19 mouse cellular contexts compared by ENCODE assay signal in genomic region chr10:123031449-123031848, GRCm38 (mm10). TPM values are rescaled to one million over a fixed set of nuclear protein-coding genes. Genes with fewer than 3 reads are reported as not detected.
DNase-seq lines count a peak whose midpoint lies in the region; ATAC-seq and TF ChIP-seq lines count a peak whose summit lies in the region.
"Had no signal": no experiment of that assay in that cellular context is flagged by ENCODE, and none has a peak within 500 bp of the region (broad histone marks: within the 10 kb centered on the region; RNA-seq: fewer than 3 reads in every experiment).

No protein-coding gene starts in this region.

- peaks cover 78% of the 10 kb centered on the region for H3K36me3 ChIP-seq in heart, embryonic 12.5 days
- peaks cover 72% of the 10 kb centered on the region for H3K36me3 ChIP-seq in intestine, postnatal 0 days (ENCODE audit: control insufficient read depth, insufficient read depth)
- H3K36me3 ChIP-seq in intestine, embryonic 15.5 days = peaks cover 18% of the 10 kb centered on the region

- no peak for ATAC-seq in heart, embryonic 12.5 days (ENCODE audit: insufficient number of reproducible peaks, low FRiP score)
- ATAC-seq in intestine, postnatal 0 days = peak; percentile 64
- ATAC-seq in intestine, embryonic 15.5 days = no peak
- ATAC-seq: activated CD4-positive, CD25-positive, alpha-beta regulatory T cell, adult 4 months; CD4-positive, CD25-positive, alpha-beta regulatory T cell, adult 4 months; Patski had no signal

- H3K4me3 ChIP-seq in heart, embryonic 12.5 days = no peak overlapping the region
- no peak overlapping the region for H3K4me3 ChIP-seq in intestine, postnatal 0 days (ENCODE audit: low read depth, low read length)
- H3K4me3 ChIP-seq in intestine, embryonic 15.5 days (replicated peaks) = no peak overlapping the region

- 93% methylated on average over 8 of the region's 8 CpGs for WGBS in heart, embryonic 12.5 days
- 79% methylated on average over 8 of the region's 8 CpGs for WGBS in intestine, postnatal 0 days
- WGBS in intestine, embryonic 15.5 days = 89% methylated on average over 8 of the region's 8 CpGs

- no peak for TF ChIP-seq CTCF in intestine, postnatal 0 days (IDR thresholded peaks at IDR 0.05; ENCODE audit: low read depth)

- H3K27ac ChIP-seq in heart, embryonic 12.5 days (ENCODE audit: poor library complexity, severe bottlenecking) = no peak overlapping the region
- H3K27ac ChIP-seq in intestine, postnatal 0 days (ENCODE audit: low read depth, low read length) = 0 out of 2 replicates have a peak overlapping the region, but pooled peaks have one; percentile 23
- no peak overlapping the region for H3K27ac ChIP-seq in intestine, embryonic 15.5 days

- DNase-seq in heart, adult 11 months = peak; percentile 84
- DNase-seq: adrenal gland, adult 2 months; adrenal gland, adult 8-10 months; adrenal gland, postnatal 10 days; adrenal gland, postnatal 14 days; adrenal gland, postnatal 25 days; adrenal gland, postnatal 36 days; B cell, adult 2 months; cerebellum, adult 11 months; cerebellum, adult 11-12 months; cerebellum, adult 18-20 months had no signal

- H3K27me3 ChIP-seq in heart, embryonic 12.5 days (replicated peaks) = no peaks in the 10 kb centered on the region
- H3K27me3 ChIP-seq in intestine, postnatal 0 days (replicated peaks; ENCODE audit: control insufficient read depth, insufficient read depth, low read length) = no peaks in the 10 kb centered on the region
- no peaks in the 10 kb centered on the region for H3K27me3 ChIP-seq in intestine, embryonic 15.5 days (replicated peaks)
- H3K27me3 ChIP-seq: CH12.LX, Patski had no signal

- H3K4me1 ChIP-seq in heart, embryonic 12.5 days (replicated peaks) = no peaks in the 10 kb centered on the region
- H3K4me1 ChIP-seq in intestine, postnatal 0 days (replicated peaks; ENCODE audit: control insufficient read depth, insufficient read depth, low read length) = no peaks in the 10 kb centered on the region
- H3K4me1 ChIP-seq in intestine, embryonic 15.5 days (replicated peaks) = no peaks in the 10 kb centered on the region

- no peak overlapping the region for H3K4me2 ChIP-seq in heart, embryonic 12.5 days
- no peak overlapping the region for H3K4me2 ChIP-seq in intestine, postnatal 0 days (replicated peaks; ENCODE audit: low read depth)
- H3K4me2 ChIP-seq in intestine, embryonic 15.5 days (replicated peaks) = no peak overlapping the region

- no peaks in the 10 kb centered on the region for H3K9me3 ChIP-seq in heart, embryonic 12.5 days (replicated peaks)
- no peaks in the 10 kb centered on the region for H3K9me3 ChIP-seq in intestine, postnatal 0 days (ENCODE audit: control insufficient read depth)
- H3K9me3 ChIP-seq in intestine, embryonic 15.5 days = no peaks in the 10 kb centered on the region
- H3K9me3 ChIP-seq: G1E had no signal

- no peak overlapping the region for H3K9ac ChIP-seq in heart, embryonic 12.5 days
- H3K9ac ChIP-seq in intestine, postnatal 0 days (ENCODE audit: low read depth, low read length) = no peak overlapping the region
- no peak overlapping the region for H3K9ac ChIP-seq in intestine, embryonic 15.5 days

RNA-seq across cellular contexts. Expression of gene Mon2, which starts 44.9 kb away (rescaled TPM):
- 35.9 and 39.9 TPM in 2 replicates for polyA plus RNA-seq in heart, embryonic 12.5 days (2016; fragmentation: Nextera tagmentation; extraction: Ambion mirVana)
- 16.4 and 22.1 TPM in 2 replicates for polyA plus RNA-seq in intestine, postnatal 0 days (2015; fragmentation: Nextera tagmentation; extraction: Ambion mirVana)
- 18.7 and 22.9 TPM in 2 replicates for polyA plus RNA-seq in intestine, embryonic 15.5 days (2015; fragmentation: Nextera tagmentation; extraction: Ambion mirVana)
